Mouse (Mus musculus) limb, embryonic 15.5 days (tissue): ENCODE data around the gene Clasrp. TPM values are rescaled to one million over a fixed set of nuclear protein-coding genes. Genes with fewer than 3 reads are reported as not detected.

Experiments
- ATAC-seq: fragments of 200-750 bp; cut with Nextera tagmentation; 2 replicates; pipeline ENCODE4 v1.8.0; 2017; ENCODE audit warnings: low read depth, moderate TSS enrichment; ENCODE audit not compliant: insufficient number of reproducible peaks, low FRiP score, low TSS enrichment
- H3K27ac ChIP-seq: fragments of 300-500 bp; sonication (generic); 2 replicates; pipeline ENCODE4 v1.5.1; 2015; ENCODE audit warnings: moderate library complexity, mild to moderate bottlenecking, inconsistent platforms
- H3K27me3 ChIP-seq: fragments of 300-500 bp; sonication (generic); 2 replicates; pipeline ENCODE4 v1.6.1; 2015; ENCODE audit warnings: inconsistent platforms
- H3K36me3 ChIP-seq: fragments of 300-500 bp; sonication (generic); 2 replicates; pipeline ENCODE4 v1.6.1; 2015; ENCODE audit warnings: inconsistent platforms
- H3K4me1 ChIP-seq: fragments of 300-500 bp; sonication (generic); 2 replicates; pipeline ENCODE4 v1.6.1; 2015; ENCODE audit warnings: inconsistent platforms
- H3K4me2 ChIP-seq: fragments of 300-500 bp; sonication (generic); 2 replicates; pipeline ENCODE4 v1.6.1; 2015; ENCODE audit warnings: mild to moderate bottlenecking, inconsistent platforms
- H3K4me3 ChIP-seq: fragments of 300-500 bp; sonication (generic); 2 replicates; pipeline ENCODE4 v1.5.1; 2015; ENCODE audit warnings: mild to moderate bottlenecking, inconsistent platforms
- H3K9ac ChIP-seq: fragments of 300-500 bp; sonication (generic); 2 replicates; pipeline ENCODE4 v1.6.1; 2015; ENCODE audit warnings: inconsistent platforms
- H3K9me3 ChIP-seq: fragments of 300-500 bp; sonication (generic); 2 replicates; pipeline ENCODE4 v1.6.1; 2016; ENCODE audit warnings: inconsistent platforms
- WGBS: fragments of 180-500 bp; shearing (Covaris S2); methylation state at CpG from one replicate; pipeline ENCODE4 v1.1.7; 2015; 5-methylcytosine and 5-hydroxymethylcytosine counted together
- polyA plus RNA-seq: library from polyadenylated mRNA; unstranded; fragments of >200 nt; fragmentation: Nextera tagmentation; extraction: Ambion mirVana; gene quantifications from 2 replicates; pipeline ENCODE4 v1.2.1, GENCODE M21; 2015

Clasrp gene
- polyA plus RNA-seq, 1 experiment from 2014 or later, result 49.8 TPM

DNA sequence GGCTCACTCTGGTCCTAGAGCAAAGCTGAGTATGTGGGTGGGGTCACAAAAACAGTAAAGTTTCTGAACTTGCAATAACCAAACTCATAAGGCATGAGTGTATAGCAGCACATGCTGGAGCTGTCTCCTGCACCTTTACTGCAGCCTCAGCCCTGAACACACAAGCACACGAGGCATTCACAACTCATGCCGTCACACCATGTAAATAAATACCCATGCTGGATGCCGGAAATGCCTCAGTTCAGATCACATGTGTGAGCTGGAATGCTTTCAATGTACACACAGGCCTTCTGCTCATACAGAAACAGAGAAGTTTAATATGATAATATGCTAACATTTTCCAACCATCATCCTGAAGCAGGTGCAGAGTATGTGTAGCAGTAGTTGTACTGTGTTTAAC, 58.3 kb downstream of the Clasrp start:
- Histone ChIP-seq H3K36me3 (0 out of 2 replicates have a peak, but pooled peaks cover 8% of the 10 kb centered on the region), H3K27ac (0 out of 2 replicates have a peak overlapping the region, but pooled peaks have one; percentile 3), H3K4me2 (no peak overlapping the region), H3K4me3 (no peak overlapping the region), H3K9ac (no peak overlapping the region), H3K4me1 (peaks cover 48% of the 10 kb centered on the region), H3K9me3 (no peaks in the 10 kb centered on the region), H3K27me3 (no peaks in the 10 kb centered on the region)
- no peak for ATAC-seq
- WGBS, result 49% methylated on average over 3 of the region's 3 CpGs

DNA sequence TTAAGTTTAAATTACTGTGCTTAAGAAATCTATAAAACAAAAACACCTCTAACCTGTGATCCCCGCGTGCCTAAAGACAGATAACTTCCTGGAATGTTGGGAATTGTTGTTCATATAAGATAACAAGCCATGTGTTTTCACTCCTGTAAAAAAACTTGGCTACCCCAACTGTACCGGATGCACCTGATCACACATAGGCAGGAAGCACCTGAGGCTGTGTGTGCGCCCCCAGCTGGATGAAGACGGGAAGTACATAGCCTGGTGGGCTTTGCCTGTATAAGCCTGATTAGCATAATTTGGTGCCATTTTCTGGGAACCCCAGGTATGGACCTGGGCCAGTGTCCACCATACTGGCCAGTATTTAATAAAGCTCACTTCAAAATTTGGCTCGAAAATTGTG, 60.7 kb downstream of the Clasrp start:
- Histone ChIP-seq H3K27ac (no peak overlapping the region; the same call in 1 of the 2 replicates), H3K9ac (no peak overlapping the region), H3K27me3 (no peaks in the 10 kb centered on the region), H3K9me3 (no peaks in the 10 kb centered on the region), H3K36me3 (no peaks in the 10 kb centered on the region), H3K4me1 (peaks cover 52% of the 10 kb centered on the region), H3K4me2 (no peak overlapping the region), H3K4me3 (no peak overlapping the region)
- no peak for ATAC-seq
- WGBS, result 48% methylated on average over 6 of the region's 6 CpGs

DNA sequence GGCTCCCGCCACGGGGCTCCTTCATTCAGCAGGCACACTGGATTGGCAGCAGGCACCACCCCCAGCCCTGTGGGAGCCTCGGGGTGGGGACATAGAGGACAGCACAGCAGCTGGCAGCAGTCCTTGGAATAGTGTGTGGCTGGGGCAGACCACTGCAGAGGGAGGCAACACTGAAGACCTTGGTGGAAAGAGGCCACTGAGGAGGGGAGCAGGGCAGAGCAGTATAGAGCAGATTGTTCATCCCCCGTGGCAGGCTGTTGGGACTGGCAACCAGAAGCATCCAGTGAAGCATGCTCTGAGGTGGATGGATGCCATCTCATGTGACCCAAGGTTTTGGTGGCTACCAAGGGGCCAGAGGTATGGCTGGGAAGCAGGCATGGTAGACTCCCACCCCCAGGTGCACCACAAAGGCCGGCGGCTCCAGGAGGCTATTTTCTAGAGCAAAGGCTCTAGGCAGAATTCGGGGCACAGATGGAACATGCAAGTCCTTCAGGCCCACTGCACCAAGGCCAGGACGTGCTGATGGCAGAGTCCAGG, 62.1 kb downstream of the Clasrp start:
- H3K4me3 ChIP-seq, result no peak overlapping the region
- ATAC-seq, result peak; percentile 53; the same call in 1 of the 2 replicates
- H3K4me1 ChIP-seq, result peaks cover 55% of the 10 kb centered on the region
- H3K9ac ChIP-seq, result no peak overlapping the region
- WGBS, result 62% methylated on average over 8 of the region's 8 CpGs
- no peak overlapping the region for H3K4me2 ChIP-seq
- H3K9me3 ChIP-seq, result no peaks in the 10 kb centered on the region
- peak overlapping the region; percentile 58; the same call in 1 of the 2 replicates for H3K27ac ChIP-seq
- H3K36me3 ChIP-seq, result no peaks in the 10 kb centered on the region
- H3K27me3 ChIP-seq, result no peaks in the 10 kb centered on the region

DNA sequence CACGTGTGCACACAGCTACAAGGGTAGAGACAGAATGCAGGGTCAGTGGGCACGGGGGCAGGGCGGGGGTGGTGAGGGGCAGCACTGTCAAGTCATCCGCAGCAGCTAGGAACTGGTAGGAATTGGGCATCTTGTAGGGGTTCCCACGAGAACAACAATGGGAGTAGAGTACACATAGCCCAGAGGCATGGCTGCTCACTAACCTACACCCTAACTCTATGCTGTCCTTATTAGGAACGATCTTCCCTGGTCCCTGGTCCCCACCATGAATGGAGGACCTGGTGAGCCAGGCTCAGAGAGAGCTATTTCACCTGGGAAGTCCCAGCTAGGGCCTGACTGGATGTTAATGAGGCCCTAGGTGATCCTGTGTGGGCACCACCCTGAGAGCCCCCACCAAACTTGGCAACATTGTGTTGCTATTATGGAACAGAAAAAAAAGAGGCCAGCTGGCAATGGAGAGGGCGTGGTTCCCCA, 62.6 kb downstream of the Clasrp start:
- Histone ChIP-seq H3K9ac (no peak overlapping the region), H3K36me3 (no peaks in the 10 kb centered on the region), H3K4me2 (no peak overlapping the region), H3K4me1 (peaks cover 56% of the 10 kb centered on the region), H3K27ac (no peak overlapping the region; the same call in 1 of the 2 replicates), H3K27me3 (no peaks in the 10 kb centered on the region), H3K4me3 (no peak overlapping the region), H3K9me3 (no peaks in the 10 kb centered on the region)
- ATAC-seq, result 0 out of 2 replicates have a peak, but pooled peaks have one; percentile 8
- WGBS, result 68% methylated on average over 7 of the region's 7 CpGs

DNA sequence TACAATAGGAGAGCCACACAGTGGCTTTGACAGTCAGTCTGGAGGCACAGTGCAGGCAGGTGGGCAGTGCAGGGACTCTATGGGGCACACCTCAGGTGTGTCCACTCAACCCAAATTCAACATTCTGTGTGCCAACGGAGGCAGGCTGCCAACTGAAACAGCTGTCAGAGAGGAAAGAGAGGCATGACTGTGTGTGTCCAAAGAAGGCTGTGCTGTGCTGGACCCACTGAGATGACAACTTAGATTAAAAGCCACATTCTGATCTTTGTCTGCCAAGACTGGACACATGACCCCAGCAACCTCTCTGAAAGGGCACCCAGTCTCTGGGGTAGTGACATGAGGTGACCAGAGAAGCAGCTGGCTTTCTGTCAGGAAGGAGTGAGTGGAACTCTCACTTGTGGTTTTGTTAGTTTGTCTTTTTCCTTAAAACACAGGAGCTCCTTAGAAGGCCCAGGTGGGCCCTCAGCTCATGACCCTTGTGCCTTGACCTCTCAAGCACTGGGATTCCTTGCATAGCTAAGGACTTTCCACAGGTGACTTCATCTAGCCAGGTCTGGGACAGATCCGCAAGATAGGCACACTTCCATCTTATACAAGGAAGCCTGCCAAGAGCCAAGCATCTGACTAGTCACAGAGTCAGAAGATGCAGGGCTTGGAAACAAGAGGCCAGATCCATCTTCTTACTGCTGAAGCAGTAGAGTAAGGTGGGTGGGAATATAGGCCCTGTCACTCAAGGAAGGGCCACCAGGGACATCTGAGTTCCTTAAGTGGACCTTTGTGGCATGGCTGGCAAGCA, 63.3 kb downstream of the Clasrp start:
- ATAC-seq, result no peak
- Histone ChIP-seq H3K27me3 (no peaks in the 10 kb centered on the region), H3K4me3 (no peak overlapping the region), H3K9ac (no peak overlapping the region), H3K9me3 (no peaks in the 10 kb centered on the region), H3K27ac (no peak overlapping the region; the same call in 1 of the 2 replicates), H3K4me2 (no peak overlapping the region), H3K4me1 (peaks cover 51% of the 10 kb centered on the region), H3K36me3 (0 out of 2 replicates have a peak, but pooled peaks cover 2% of the 10 kb centered on the region)
- 83% methylated on average over 2 of the region's 2 CpGs for WGBS

DNA sequence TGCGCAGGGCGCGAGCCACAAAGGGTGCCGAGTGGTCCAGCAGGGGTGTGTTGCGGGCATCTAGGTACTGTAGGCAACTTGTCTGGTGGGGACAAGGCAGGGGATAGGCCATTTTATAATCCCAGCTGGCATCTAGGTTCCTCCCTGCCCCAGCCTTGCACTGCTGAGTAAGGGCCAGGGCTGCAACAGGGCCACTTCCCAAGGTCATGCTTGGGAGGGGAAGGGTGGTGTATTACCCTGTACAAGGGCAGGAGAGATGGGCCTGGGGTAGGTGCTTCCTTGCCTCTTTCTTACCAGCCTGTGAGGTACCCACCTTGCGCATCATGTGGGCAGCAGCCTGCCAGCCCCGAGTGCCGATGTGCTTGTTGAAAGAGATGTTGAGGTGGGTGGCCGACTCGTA, 69.6 kb downstream of the Clasrp start:
- Histone ChIP-seq H3K4me3 (no peak overlapping the region), H3K27me3 (no peaks in the 10 kb centered on the region), H3K4me2 (no peak overlapping the region), H3K4me1 (peaks cover 8% of the 10 kb centered on the region; the same call in 1 of the 2 replicates), H3K36me3 (peaks cover 62% of the 10 kb centered on the region), H3K9me3 (no peaks in the 10 kb centered on the region), H3K9ac (no peak overlapping the region), H3K27ac (no peak overlapping the region)
- 92% methylated on average over 10 of the region's 10 CpGs for WGBS
- no peak for ATAC-seq

DNA sequence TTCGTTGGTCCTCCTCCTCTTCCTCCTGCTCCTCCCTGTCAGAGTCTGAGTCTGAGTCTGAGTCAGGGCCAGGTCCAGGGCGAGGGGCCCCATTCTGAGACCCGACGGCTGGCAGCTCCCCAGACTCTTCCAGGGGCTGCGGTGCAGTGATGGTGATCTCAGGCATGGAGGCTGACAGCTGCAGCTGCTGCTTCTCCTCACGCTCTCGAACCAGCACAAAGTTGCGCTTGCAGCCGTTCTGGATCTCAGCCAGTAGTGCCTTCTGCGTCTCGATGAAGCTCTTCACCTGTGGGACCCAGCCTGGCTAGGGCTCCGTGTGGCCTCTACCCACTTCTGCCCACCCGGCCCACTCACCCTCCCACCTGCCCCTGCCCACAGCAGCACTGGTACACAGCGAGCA, 72.0 kb downstream of the Clasrp start:
- WGBS, result 81% methylated on average over 14 of the region's 14 CpGs
- Histone ChIP-seq H3K9me3 (no peaks in the 10 kb centered on the region), H3K36me3 (peaks cover 71% of the 10 kb centered on the region), H3K9ac (no peak overlapping the region), H3K4me3 (no peak overlapping the region), H3K27ac (no peak overlapping the region), H3K4me1 (peaks cover 5% of the 10 kb centered on the region; the same call in 1 of the 2 replicates), H3K4me2 (no peak overlapping the region), H3K27me3 (no peaks in the 10 kb centered on the region)
- no peak; the same call in 1 of the 2 replicates for ATAC-seq

DNA sequence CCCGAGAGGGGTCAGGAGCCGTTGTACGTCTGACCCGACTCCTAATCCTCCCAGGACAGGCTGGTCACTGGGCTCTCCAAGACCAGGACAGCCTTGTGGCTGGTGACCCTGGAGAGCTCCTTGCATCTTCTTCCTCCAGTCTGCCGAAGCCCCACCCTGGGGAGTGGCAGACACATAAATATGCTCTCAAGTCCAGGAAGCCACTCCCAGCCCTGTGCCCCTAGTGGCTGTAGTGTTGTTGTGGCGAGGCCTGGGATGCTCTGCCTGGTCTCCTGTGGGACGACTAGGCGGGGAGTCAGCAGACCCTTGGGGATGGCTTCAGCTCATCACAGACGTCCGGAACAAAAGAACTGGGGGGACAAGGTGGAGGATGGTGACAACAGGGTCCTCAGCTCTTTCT, 73.2 kb downstream of the Clasrp start:
- H3K9ac ChIP-seq, result no peak overlapping the region
- 64% methylated on average over 10 of the region's 10 CpGs for WGBS
- H3K9me3 ChIP-seq, result no peaks in the 10 kb centered on the region
- H3K27ac ChIP-seq, result no peak overlapping the region
- H3K27me3 ChIP-seq, result peaks cover 4% of the 10 kb centered on the region; the same call in 1 of the 2 replicates
- no peak overlapping the region for H3K4me2 ChIP-seq
- peaks cover 69% of the 10 kb centered on the region for H3K36me3 ChIP-seq
- no peak overlapping the region for H3K4me3 ChIP-seq
- no peak; the same call in 1 of the 2 replicates for ATAC-seq
- no peaks in the 10 kb centered on the region for H3K4me1 ChIP-seq

Other genes starting within 250 kb of the Clasrp start
- 32.9 and 34.2 TPM in 2 replicates for gene Cd3eap, start 245.0 kb downstream of the Clasrp start, polyA plus RNA-seq
- 20.0 and 24.8 TPM in 2 replicates for gene Ppp1r13l, start 244.7 kb downstream of the Clasrp start, polyA plus RNA-seq
- gene Ercc2, start 222.5 kb downstream of the Clasrp start, polyA plus RNA-seq, result 14.0 and 14.9 TPM in 2 replicates
- gene Klc3, start 200.4 kb downstream of the Clasrp start, polyA plus RNA-seq, result 37.5 and 37.6 TPM in 2 replicates
- 139 and 815 TPM in 2 replicates for gene Ckm, start 199.7 kb downstream of the Clasrp start, polyA plus RNA-seq
- 8.2 and 9.3 TPM in 2 replicates for gene Mark4, start 145.7 kb downstream of the Clasrp start, polyA plus RNA-seq
- 1.4 and 1.6 TPM in 2 replicates for gene Exoc3l2, start 141.2 kb downstream of the Clasrp start, polyA plus RNA-seq
- gene Bloc1s3, start 96.1 kb downstream of the Clasrp start, polyA plus RNA-seq, result 1.8 and 2.0 TPM in 2 replicates
- 94.7 and 97.9 TPM in 2 replicates for gene Trappc6a, start 96.1 kb downstream of the Clasrp start, polyA plus RNA-seq
- gene Nkpd1, start 86.6 kb downstream of the Clasrp start, polyA plus RNA-seq, result 1.7 and 2.5 TPM in 2 replicates
- gene Ppp1r37, start 41.4 kb downstream of the Clasrp start, polyA plus RNA-seq, result 25.1 and 26.3 TPM in 2 replicates
- 1.00 and 1.1 TPM in 2 replicates for gene Zfp296, start 27.2 kb downstream of the Clasrp start, polyA plus RNA-seq
- gene Gemin7, start 26.9 kb downstream of the Clasrp start, polyA plus RNA-seq, result 144 and 149 TPM in 2 replicates
- 11.8 and 14.1 TPM in 2 replicates for gene Relb, start 25.0 kb upstream of the Clasrp start, polyA plus RNA-seq
- gene Clptm1, start 60.5 kb upstream of the Clasrp start, polyA plus RNA-seq, result 73.4 and 73.8 TPM in 2 replicates
- 1.8 and 2.7 TPM in 2 replicates for gene Apoc2, start 73.5 kb upstream of the Clasrp start, polyA plus RNA-seq
- not detected in 2 replicates for gene Gm44805, start 76.9 kb upstream of the Clasrp start, polyA plus RNA-seq
- 0.41 TPM in 1 of 2 replicates, not detected in the other for gene Apoc4, start 77.0 kb upstream of the Clasrp start, polyA plus RNA-seq
- gene Apoc1, start 88.2 kb upstream of the Clasrp start, polyA plus RNA-seq, result 46.2 and 57.9 TPM in 2 replicates
- gene Apoe, start 94.7 kb upstream of the Clasrp start, polyA plus RNA-seq, result 409 and 468 TPM in 2 replicates
- gene Tomm40, start 111.0 kb upstream of the Clasrp start, polyA plus RNA-seq, result 129 and 139 TPM in 2 replicates
- gene Nectin2, start 146.0 kb upstream of the Clasrp start, polyA plus RNA-seq, result 84.5 and 85.1 TPM in 2 replicates
- 120 and 150 TPM in 2 replicates for gene Bcam, start 166.5 kb upstream of the Clasrp start, polyA plus RNA-seq
- 14.6 and 15.2 TPM in 2 replicates for gene Cblc, start 192.3 kb upstream of the Clasrp start, polyA plus RNA-seq
- gene Bcl3, start 218.3 kb upstream of the Clasrp start, polyA plus RNA-seq, result 3.9 and 4.4 TPM in 2 replicates
- not detected in 2 replicates for gene Gm19345, start 247.5 kb upstream of the Clasrp start, polyA plus RNA-seq